Mouse (Mus musculus) erythroid progenitor cell, adult 5-6 weeks (primary cell): Measurements from ENCODE around the gene Hoxa5. TPM values are rescaled to one million over a fixed set of nuclear protein-coding genes. Genes with fewer than 3 reads are reported as not detected.

Experiments
- ATAC-seq: replicated peaks from 2 replicates; pipeline ENCODE4 v1.8.0; 2016; ENCODE audit warnings: moderate number of reproducible peaks, mild to moderate bottlenecking, moderate TSS enrichment, inconsistent platforms; ENCODE audit not compliant: poor library complexity, low FRiP score, severe bottlenecking
- total RNA-seq, 2 experiments: library from RNA; stranded (forward) in 1 of 2; stranded (reverse) in 1 of 2; fragments of 150-400 nt in 1 of 2; fragments of 186-747, 209-891 nt in 1 of 2; gene quantifications; 2 replicates each; pipeline versions ENCODE4 v1.2.3 to v1.2.4; 2015 to 2017; ENCODE audit warnings: low replicate concordance in 2 of 2

Gene Hoxa5
- total RNA-seq, 2 experiments from 2014 or later, result not detected

- no peak for ATAC-seq
Observed at GRCm38 (mm10) chr6:52183311-52184080, 20.9 kb downstream of the Hoxa5 start.

- no peak for ATAC-seq
Observed at GRCm38 (mm10) chr6:52182793-52183192, 21.6 kb downstream of the Hoxa5 start.

GRCm38 (mm10) chr6:52182030-52182429 lies 22.4 kb downstream of the Hoxa5 start:
- ATAC-seq, result no peak

GRCm38 (mm10) chr6:52180726-52181125 lies 23.7 kb downstream of the Hoxa5 start:
- ATAC-seq, result no peak

GRCm38 (mm10) chr6:52180213-52180710 lies 24.1 kb downstream of the Hoxa5 start:
- no peak for ATAC-seq

GRCm38 (mm10) chr6:52179690-52180089 lies 24.7 kb downstream of the Hoxa5 start:
- ATAC-seq, result no peak

GRCm38 (mm10) chr6:52178918-52179665 lies 25.3 kb downstream of the Hoxa5 start:
- no peak for ATAC-seq

- ATAC-seq, result no peak
Observed at GRCm38 (mm10) chr6:52177806-52178205, 26.6 kb downstream of the Hoxa5 start.

- ATAC-seq, result no peak
Observed at GRCm38 (mm10) chr6:52177061-52177735, 27.2 kb downstream of the Hoxa5 start, which contains the start of gene 5730596B20Rik. Gene 5730596B20Rik (plus strand): TSS chr6:52177498.

GRCm38 (mm10) chr6:52176391-52176790 lies 28.0 kb downstream of the Hoxa5 start:
- no peak for ATAC-seq

GRCm38 (mm10) chr6:52175864-52176263 lies 28.5 kb downstream of the Hoxa5 start:
- ATAC-seq, result no peak

- no peak for ATAC-seq
Observed at GRCm38 (mm10) chr6:52174968-52175751, 29.2 kb downstream of the Hoxa5 start.

- ATAC-seq, result no peak
Observed at GRCm38 (mm10) chr6:52173648-52174047, 30.7 kb downstream of the Hoxa5 start.

- ATAC-seq, result no peak
Observed at GRCm38 (mm10) chr6:52172501-52172900, 31.9 kb downstream of the Hoxa5 start.

GRCm38 (mm10) chr6:52171938-52172337 lies 32.4 kb downstream of the Hoxa5 start:
- no peak for ATAC-seq

- ATAC-seq, result no peak
Observed at GRCm38 (mm10) chr6:52171331-52171730, 33.1 kb downstream of the Hoxa5 start.

GRCm38 (mm10) chr6:52170898-52171223 lies 33.5 kb downstream of the Hoxa5 start:
- ATAC-seq, result no peak

GRCm38 (mm10) chr6:52170166-52170897 lies 34.1 kb downstream of the Hoxa5 start:
- no peak for ATAC-seq

- ATAC-seq, result no peak
Observed at GRCm38 (mm10) chr6:52169499-52170165, 34.8 kb downstream of the Hoxa5 start.
